Mouse (Mus musculus): Measurements from ENCODE around the gene Armh2. TPM values are rescaled to one million over a fixed set of nuclear protein-coding genes. Genes with fewer than 3 reads are reported as not detected.

The Armh2 gene
- total RNA-seq, 2 experiments from 2014 or later = not detected

Other genes starting within 250 kb of the Armh2 start
- gene Ripor2, start 159.0 kb upstream of the Armh2 start, total RNA-seq (2021) = 1 to 10 TPM; 9.1 to 9.7 TPM
- gene Gmnn, start 20.7 kb downstream of the Armh2 start, total RNA-seq (2021) = 10 to 100 TPM; 29.1 to 31.7 TPM
- 100 to 1,000 TPM; 169 to 181 TPM for gene BC005537, start 60.4 kb downstream of the Armh2 start, total RNA-seq (2021)
- gene Acot13, start 90.3 kb downstream of the Armh2 start, total RNA-seq (2021) = 10 to 100 TPM; 49.6 to 58.0 TPM
- gene Tdp2, start 90.4 kb downstream of the Armh2 start, total RNA-seq (2021) = 10 to 100 TPM; 39.4 to 40.7 TPM
- 1 to 10 TPM; 1.0 to 1.6 TPM for gene D130043K22Rik, start 103.9 kb downstream of the Armh2 start, total RNA-seq (2021)
- 10 to 100 TPM; 20.3 to 22.0 TPM for gene Aldh5a1, start 196.4 kb downstream of the Armh2 start, total RNA-seq (2021)
- 10 to 100 TPM in 1 of 2 experiments, 1 to 10 TPM in 1; 2.9 to 13.4 TPM for gene Gpld1, start 201.9 kb downstream of the Armh2 start, total RNA-seq (2021)